Mouse (Mus musculus) lung, postnatal 25 days (tissue): ENCODE results near the gene Adk.
"Not testable (repeated sequence)": the region's sequence is repeated elsewhere in the genome, so short reads cannot be mapped to it uniquely, and the experiment has no call there.

Experiments used
- DNase-seq: peaks from one replicate; pipeline ENCODE4 v3.0.0; 2022; ENCODE audit warnings: low spot score

Adk gene

GRCm38 (mm10) chr14:21065490-21066162 lies 13.3 kb downstream of the Adk start:
- peak; percentile 52 for DNase-seq

- DNase-seq: no peak
These were observed 17.2 kb downstream of the Adk start for GRCm38 (mm10) chr14:21069594-21069993.

GRCm38 (mm10) chr14:21073981-21074380 lies 21.6 kb downstream of the Adk start:
- no peak for DNase-seq

- no peak for DNase-seq
These were observed 22.3 kb downstream of the Adk start for GRCm38 (mm10) chr14:21074398-21075320.

- DNase-seq: peak; percentile 89
These were observed 23.6 kb downstream of the Adk start for GRCm38 (mm10) chr14:21075751-21076500.

- no peak for DNase-seq
These were observed 24.3 kb downstream of the Adk start for GRCm38 (mm10) chr14:21076501-21077194.

GRCm38 (mm10) chr14:21077939-21078338 lies 25.6 kb downstream of the Adk start:
- DNase-seq: no peak

- DNase-seq: no peak
These were observed 26.1 kb downstream of the Adk start for GRCm38 (mm10) chr14:21078511-21078910.

- DNase-seq: no peak
These were observed 30.4 kb downstream of the Adk start for GRCm38 (mm10) chr14:21082823-21083222.

- DNase-seq: no peak
These were observed 33.3 kb downstream of the Adk start for GRCm38 (mm10) chr14:21085666-21086065.

- DNase-seq: no peak
These were observed 33.7 kb downstream of the Adk start for GRCm38 (mm10) chr14:21086106-21086505.

- no peak for DNase-seq
These were observed 34.5 kb downstream of the Adk start for GRCm38 (mm10) chr14:21086827-21087351.

GRCm38 (mm10) chr14:21087390-21088060 lies 35.2 kb downstream of the Adk start:
- no peak for DNase-seq

GRCm38 (mm10) chr14:21088731-21089130 lies 36.4 kb downstream of the Adk start:
- no peak for DNase-seq

GRCm38 (mm10) chr14:21090400-21090799 lies 38.0 kb downstream of the Adk start:
- no peak for DNase-seq

GRCm38 (mm10) chr14:21090930-21091486 lies 38.6 kb downstream of the Adk start:
- DNase-seq: no peak

GRCm38 (mm10) chr14:21094161-21094560 lies 41.8 kb downstream of the Adk start:
- DNase-seq: not testable (repeated sequence)

- DNase-seq: no peak
These were observed 43.9 kb downstream of the Adk start for GRCm38 (mm10) chr14:21096279-21096678.

GRCm38 (mm10) chr14:21096689-21097088 lies 44.3 kb downstream of the Adk start:
- no peak for DNase-seq

- no peak for DNase-seq
These were observed 47.0 kb downstream of the Adk start for GRCm38 (mm10) chr14:21099371-21099770.

- DNase-seq: no peak
These were observed 48.5 kb downstream of the Adk start for GRCm38 (mm10) chr14:21100876-21101275.
